Mouse (Mus musculus) layer of hippocampus, adult 2 months (tissue): Measurements from ENCODE around the gene Odf3l2. TPM values are rescaled to one million over a fixed set of nuclear protein-coding genes. Genes with fewer than 3 reads are reported as not detected.
A peak's percentile ranks its signal among the peaks of the same experiment; 100 is the strongest.

Source experiments
- DNase-seq, 2 experiments: peaks; one replicate each; pipeline ENCODE4 v3.0.0; 2022; ENCODE audit warnings: low spot score in 2 of 2
- H3K27ac ChIP-seq: fragments of 200-600 bp; 2 replicates; pipeline ENCODE4 v1.8.1; 2022
- H3K4me3 ChIP-seq: fragments of 200-600 bp; 2 replicates; pipeline ENCODE4 v1.8.1; 2022; ENCODE audit warnings: mild to moderate bottlenecking
- CTCF ChIP-seq: fragments of 200-600 bp; conservative IDR thresholded peaks from 2 replicates; pipeline ENCODE4 v1.8.1; 2022; ENCODE audit warnings: antibody characterized with exemption, mild to moderate bottlenecking, moderate library complexity
- total RNA-seq, 2 experiments: library from RNA; stranded (reverse); gene quantifications; 2 replicates each; pipeline ENCODE4 v1.2.3; 2021

The Odf3l2 gene
- total RNA-seq, 2 experiments from 2014 or later: 0.29 to 0.38 TPM

- H3K4me3 ChIP-seq: no peak overlapping the region
- TF ChIP-seq CTCF: no peak
- peak overlapping the region; percentile 0; the same call in 1 of the 2 replicates for H3K27ac ChIP-seq
- no peak for DNase-seq
These were observed 36.3 kb downstream of the Odf3l2 start for GRCm38 (mm10) chr10:79609276-79609675.

- no peak for DNase-seq
- Histone ChIP-seq H3K27ac (no peak overlapping the region), H3K4me3 (no peak overlapping the region)
- no peak for TF ChIP-seq CTCF
These were observed 37.6 kb downstream of the Odf3l2 start for GRCm38 (mm10) chr10:79607892-79608291.

GRCm38 (mm10) chr10:79606537-79606936 is 39.0 kb downstream of the Odf3l2 start:
- 0 out of 2 replicates have a peak overlapping the region, but pooled peaks have one; percentile 18 for H3K27ac ChIP-seq
- no peak for DNase-seq
- TF ChIP-seq CTCF: no peak
- H3K4me3 ChIP-seq: no peak overlapping the region

GRCm38 (mm10) chr10:79597936-79598230 is 47.7 kb downstream of the Odf3l2 start:
- no peak for DNase-seq
- Histone ChIP-seq H3K4me3 (no peak overlapping the region), H3K27ac (peak overlapping the region; percentile 92)
- TF ChIP-seq CTCF: no peak

GRCm38 (mm10) chr10:79597051-79597935 is 48.2 kb downstream of the Odf3l2 start:
- TF ChIP-seq CTCF: no peak
- H3K27ac ChIP-seq: peak overlapping the region; percentile 92
- DNase-seq: peak; percentile 68 to 74

GRCm38 (mm10) chr10:79595590-79595929 is 50.0 kb downstream of the Odf3l2 start:
- no peak overlapping the region for H3K4me3 ChIP-seq
- DNase-seq: no peak
- peak overlapping the region; percentile 92; the same call in 1 of the 2 replicates for H3K27ac ChIP-seq
- no peak for TF ChIP-seq CTCF

More at GRCm38 (mm10) chr10:79597051-79597935, 48.2 kb downstream of the Odf3l2 start:
- no peak overlapping the region for H3K4me3 ChIP-seq

- Histone ChIP-seq H3K27ac (no peak overlapping the region), H3K4me3 (no peak overlapping the region)
- peak; percentile 94 for TF ChIP-seq CTCF
- DNase-seq: peak; percentile 63 to 66
These were observed 50.5 kb downstream of the Odf3l2 start for GRCm38 (mm10) chr10:79594872-79595589.

- Histone ChIP-seq H3K27ac (no peak overlapping the region), H3K4me3 (no peak overlapping the region)
- TF ChIP-seq CTCF: no peak
- no peak for DNase-seq
These were observed 51.4 kb downstream of the Odf3l2 start for GRCm38 (mm10) chr10:79594111-79594510.

- DNase-seq: no peak
- no peak for TF ChIP-seq CTCF
- Histone ChIP-seq H3K4me3 (no peak overlapping the region), H3K27ac (no peak overlapping the region)
These were observed 54.8 kb downstream of the Odf3l2 start for GRCm38 (mm10) chr10:79590702-79591101.

Other genes starting within 250 kb of the Odf3l2 start
- gene Vmn2r83, start 177.0 kb downstream of the Odf3l2 start, total RNA-seq: not detected
- gene Plpp2, start 111.9 kb downstream of the Odf3l2 start, total RNA-seq: 1 to 10 TPM; 4.2 to 4.9 TPM
- gene Mier2, start 90.5 kb downstream of the Odf3l2 start, total RNA-seq: 10 to 100 TPM; 60.1 to 61.6 TPM
- 1 to 10 TPM in 1 of 2 experiments, not detected in 1; 1.2 TPM for gene Theg, start 58.4 kb downstream of the Odf3l2 start, total RNA-seq
- gene C2cd4c, start 31.7 kb downstream of the Odf3l2 start, total RNA-seq: 10 to 100 TPM; 15.5 to 16.6 TPM
- gene Shc2, start 7.8 kb downstream of the Odf3l2 start, total RNA-seq: 10 to 100 TPM; 44.7 to 49.4 TPM
- gene Madcam1, start 18.8 kb upstream of the Odf3l2 start, total RNA-seq: not detected
- 10 to 100 TPM; 67.8 to 73.5 TPM for gene Tpgs1, start 23.6 kb upstream of the Odf3l2 start, total RNA-seq
- gene Cdc34, start 36.5 kb upstream of the Odf3l2 start, total RNA-seq: 10 to 100 TPM; 73.1 to 79.8 TPM
- gene Gzmm, start 43.3 kb upstream of the Odf3l2 start, total RNA-seq: 1 to 10 TPM; 3.3 to 4.0 TPM
- 100 to 1,000 TPM; 538 TPM for gene Bsg, start 58.8 kb upstream of the Odf3l2 start, total RNA-seq
- 100 to 1,000 TPM; 118 TPM for gene Hcn2, start 70.9 kb upstream of the Odf3l2 start, total RNA-seq
- gene Polrmt, start 100.8 kb upstream of the Odf3l2 start, total RNA-seq: 10 to 100 TPM; 44.5 to 50.6 TPM
- 1 to 10 TPM; 1.9 to 2.8 TPM for gene Fgf22, start 109.3 kb upstream of the Odf3l2 start, total RNA-seq
- 10 to 100 TPM; 85.0 to 88.3 TPM for gene Rnf126, start 121.2 kb upstream of the Odf3l2 start, total RNA-seq
- gene Fstl3, start 131.5 kb upstream of the Odf3l2 start, total RNA-seq: 1 to 10 TPM; 2.5 to 2.7 TPM
- gene Prss57, start 145.2 kb upstream of the Odf3l2 start, total RNA-seq: under 1 TPM; 0.26 to 0.37 TPM
- 100 to 1,000 TPM; 275 to 277 TPM for gene Palm, start 147.8 kb upstream of the Odf3l2 start, total RNA-seq
- 1 to 10 TPM in 1 of 2 experiments, under 1 TPM in 1; 0.54 to 1.1 TPM for gene Misp, start 175.3 kb upstream of the Odf3l2 start, total RNA-seq
- gene Ptbp1, start 208.7 kb upstream of the Odf3l2 start, total RNA-seq: 10 to 100 TPM; 56.9 to 58.7 TPM
- gene Prtn3, start 228.7 kb upstream of the Odf3l2 start, total RNA-seq: 1 to 10 TPM; 1.5 to 2.6 TPM
- gene Plppr3, start 228.9 kb upstream of the Odf3l2 start, total RNA-seq: 10 to 100 TPM; 33.7 to 37.1 TPM
- gene Elane, start 240.5 kb upstream of the Odf3l2 start, total RNA-seq: not detected
- not detected for gene Cfd, start 245.1 kb upstream of the Odf3l2 start, total RNA-seq